Mouse (Mus musculus) stomach, postnatal 0 days (tissue): ENCODE results near the gene Ssbp2. TPM values are rescaled to one million over a fixed set of nuclear protein-coding genes. Genes with fewer than 3 reads are reported as not detected.
A peak's percentile ranks its signal among the peaks of the same experiment; 100 is the strongest.

Experiments used
- ATAC-seq: fragments of 200-750 bp; cut with Nextera tagmentation; 2 replicates; pipeline ENCODE4 v1.8.0; 2017; ENCODE audit not compliant: low FRiP score, low TSS enrichment
- DNase-seq: peaks from one replicate; pipeline ENCODE4 v3.0.0-alpha.2; 2016; ENCODE audit warnings: low spot score
- H3K27ac ChIP-seq: fragments of 300-500 bp; sonication (generic); replicated peaks from 2 replicates; pipeline ENCODE4 v1.5.1; 2014; ENCODE audit warnings: mild to moderate bottlenecking, control low read depth
- H3K27me3 ChIP-seq: fragments of 300-500 bp; sonication (generic); 2 replicates; pipeline ENCODE4 v1.6.1; 2014; ENCODE audit warnings: low read length; ENCODE audit not compliant: control insufficient read depth, insufficient read depth
- H3K36me3 ChIP-seq: fragments of 300-500 bp; sonication (generic); 2 replicates; pipeline ENCODE4 v1.6.1; 2014; ENCODE audit warnings: low read length, mixed read lengths; ENCODE audit not compliant: control insufficient read depth, insufficient read depth
- H3K4me1 ChIP-seq: fragments of 300-500 bp; sonication (generic); replicated peaks from 2 replicates; pipeline ENCODE4 v1.6.1; 2014; ENCODE audit warnings: antibody characterized with exemption; ENCODE audit not compliant: control insufficient read depth, insufficient read depth
- H3K4me2 ChIP-seq: fragments of 300-500 bp; sonication (generic); replicated peaks from 2 replicates; pipeline ENCODE4 v1.6.1; 2014; ENCODE audit warnings: low read depth, mild to moderate bottlenecking, control low read depth, moderate library complexity
- H3K4me3 ChIP-seq: fragments of 300-500 bp; sonication (generic); 2 replicates; pipeline ENCODE4 v1.5.1; 2014; ENCODE audit warnings: low read depth, low read length, control low read depth
- H3K9ac ChIP-seq: fragments of 300-500 bp; sonication (generic); 2 replicates; pipeline ENCODE4 v1.6.1; 2014; ENCODE audit warnings: mild to moderate bottlenecking, low read length, control low read depth, mixed read lengths
- H3K9me3 ChIP-seq: fragments of 300-500 bp; sonication (generic); 2 replicates; pipeline ENCODE4 v1.6.1; 2016; ENCODE audit warnings: low read length; ENCODE audit not compliant: control insufficient read depth
- CTCF ChIP-seq: IDR thresholded peaks from 2 replicates; pipeline ENCODE4 v1.5.1; 2016; ENCODE audit warnings: antibody characterized with exemption, low read depth, mild to moderate bottlenecking, moderate library complexity
- EP300 ChIP-seq: optimal IDR thresholded peaks from 2 replicates; pipeline ENCODE3; 2016; ENCODE audit warnings: antibody characterized with exemption
- WGBS: fragments of 180-500 bp; shearing (Covaris S2); extraction: QIAGEN DNeasy Blood & Tissue Kit; methylation state at CpG from one replicate; pipeline ENCODE4 v1.1.7; 2014; 5-methylcytosine and 5-hydroxymethylcytosine counted together
- polyA plus RNA-seq: library from polyadenylated mRNA; unstranded; fragments of >200 nt; fragmentation: Nextera tagmentation; extraction: Ambion mirVana; gene quantifications from 2 replicates; pipeline ENCODE4 v1.2.1, GENCODE M21; 2015

Ssbp2 gene
- polyA plus RNA-seq, 1 experiment from 2014 or later: 59.2 TPM

- TF ChIP-seq CTCF (no peak), EP300 (no peak)
- no peak overlapping the region for H3K27ac ChIP-seq
- no peaks in the 10 kb centered on the region for H3K27me3 ChIP-seq
- WGBS: 62% methylated on average over 4 of the region's 4 CpGs
- DNase-seq (no peak), ATAC-seq (no peak)
- H3K9ac ChIP-seq: no peak overlapping the region
- no peak overlapping the region for H3K4me2 ChIP-seq
- H3K9me3 ChIP-seq: no peaks in the 10 kb centered on the region
- H3K4me3 ChIP-seq: no peak overlapping the region
- no peaks in the 10 kb centered on the region for H3K36me3 ChIP-seq
- H3K4me1 ChIP-seq: no peaks in the 10 kb centered on the region
These were observed 131.8 kb downstream of the Ssbp2 start for GRCm38 (mm10) chr13:91591863-91592262.

- no peak for ATAC-seq
- Histone ChIP-seq H3K4me3 (no peak overlapping the region), H3K4me2 (no peak overlapping the region), H3K27me3 (no peaks in the 10 kb centered on the region), H3K27ac (no peak overlapping the region), H3K36me3 (no peaks in the 10 kb centered on the region), H3K4me1 (no peaks in the 10 kb centered on the region), H3K9me3 (no peaks in the 10 kb centered on the region), H3K9ac (no peak overlapping the region)
- DNase-seq: no peak
- TF ChIP-seq EP300 (no peak), CTCF (peak; percentile 40; the same call in 1 of the 2 replicates)
- WGBS: 97% methylated on average over 1 of the region's 1 CpGs
These were observed 135.2 kb downstream of the Ssbp2 start for GRCm38 (mm10) chr13:91595284-91595683.

GRCm38 (mm10) chr13:91599594-91599993, 139.5 kb downstream of the Ssbp2 start:
- H3K4me3 ChIP-seq: no peak overlapping the region
- H3K27me3 ChIP-seq: no peaks in the 10 kb centered on the region
- no peak overlapping the region for H3K4me2 ChIP-seq
- H3K36me3 ChIP-seq: no peaks in the 10 kb centered on the region
- 86% methylated on average over 3 of the region's 3 CpGs for WGBS
- ATAC-seq: no peak
- H3K4me1 ChIP-seq: no peaks in the 10 kb centered on the region
- TF ChIP-seq CTCF: no peak
- TF ChIP-seq EP300: no peak
- no peak for DNase-seq
- H3K9me3 ChIP-seq: no peaks in the 10 kb centered on the region
- H3K9ac ChIP-seq: no peak overlapping the region
- H3K27ac ChIP-seq: no peak overlapping the region

- Histone ChIP-seq H3K4me2 (no peak overlapping the region), H3K4me3 (no peak overlapping the region), H3K9me3 (no peaks in the 10 kb centered on the region), H3K27me3 (no peaks in the 10 kb centered on the region), H3K4me1 (no peaks in the 10 kb centered on the region), H3K27ac (no peak overlapping the region), H3K36me3 (no peaks in the 10 kb centered on the region), H3K9ac (no peak overlapping the region)
- WGBS: 90% methylated on average over 7 of the region's 7 CpGs
- TF ChIP-seq CTCF (no peak), EP300 (no peak)
- ATAC-seq (no peak), DNase-seq (no peak)
These were observed 145.2 kb downstream of the Ssbp2 start for GRCm38 (mm10) chr13:91605043-91605840.

- no peak for ATAC-seq
These were observed 150.5 kb downstream of the Ssbp2 start for GRCm38 (mm10) chr13:91610601-91611000.

GRCm38 (mm10) chr13:91611909-91612308, 151.8 kb downstream of the Ssbp2 start:
- Histone ChIP-seq H3K27ac (no peak overlapping the region), H3K27me3 (no peaks in the 10 kb centered on the region), H3K36me3 (no peaks in the 10 kb centered on the region), H3K9me3 (no peaks in the 10 kb centered on the region), H3K4me3 (no peak overlapping the region), H3K9ac (no peak overlapping the region), H3K4me2 (no peak overlapping the region), H3K4me1 (no peaks in the 10 kb centered on the region)
- DNase-seq: no peak
- WGBS: 75% methylated on average over 3 of the region's 3 CpGs
- TF ChIP-seq EP300: no peak
- TF ChIP-seq CTCF: no peak
- no peak for ATAC-seq

More at GRCm38 (mm10) chr13:91610601-91611000, 150.5 kb downstream of the Ssbp2 start:
- 55% methylated on average over 4 of the region's 4 CpGs for WGBS
- Histone ChIP-seq H3K4me3 (no peak overlapping the region), H3K27ac (no peak overlapping the region), H3K9ac (no peak overlapping the region), H3K4me1 (no peaks in the 10 kb centered on the region), H3K36me3 (no peaks in the 10 kb centered on the region), H3K9me3 (no peaks in the 10 kb centered on the region), H3K4me2 (no peak overlapping the region), H3K27me3 (no peaks in the 10 kb centered on the region)
- TF ChIP-seq EP300 (no peak), CTCF (no peak)
- DNase-seq: no peak
